Mouse (Mus musculus): ENCODE measurements at regions not wholly inside any gene's neighbourhood (a gene's known extent, or its start where the extent isn't known, plus 50 kb on each side); places are given as distances from the start of the nearest gene placed in this dataset.

DNA sequence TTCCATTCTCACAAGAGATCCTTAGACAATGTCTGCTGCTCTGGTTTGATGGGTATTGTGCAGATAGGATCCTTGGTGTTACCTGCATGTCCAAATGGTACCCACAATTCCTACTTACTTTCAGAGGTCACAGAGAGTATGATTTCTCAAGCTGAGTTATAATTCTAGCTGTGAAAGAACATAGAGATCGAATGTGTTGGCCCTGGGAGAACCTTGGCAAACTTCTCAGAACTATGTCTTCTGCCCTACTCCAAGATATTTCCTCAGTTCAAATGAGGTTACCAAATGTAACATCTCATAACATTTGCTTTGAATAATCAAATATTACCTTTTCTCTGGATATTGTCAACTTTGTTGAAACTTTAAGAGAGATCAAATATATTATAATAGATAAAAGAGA, 2230.8 kb downstream of the 9330182O14Rik start:
- no peak for DNase-seq (ENCODE audit: low spot score in 2 of 2)
- H3K4me3 ChIP-seq = no peak overlapping the region
- H3K27ac ChIP-seq = no peak overlapping the region
- no peak for TF ChIP-seq CTCF (conservative IDR thresholded peaks at IDR 0.05)

DNA sequence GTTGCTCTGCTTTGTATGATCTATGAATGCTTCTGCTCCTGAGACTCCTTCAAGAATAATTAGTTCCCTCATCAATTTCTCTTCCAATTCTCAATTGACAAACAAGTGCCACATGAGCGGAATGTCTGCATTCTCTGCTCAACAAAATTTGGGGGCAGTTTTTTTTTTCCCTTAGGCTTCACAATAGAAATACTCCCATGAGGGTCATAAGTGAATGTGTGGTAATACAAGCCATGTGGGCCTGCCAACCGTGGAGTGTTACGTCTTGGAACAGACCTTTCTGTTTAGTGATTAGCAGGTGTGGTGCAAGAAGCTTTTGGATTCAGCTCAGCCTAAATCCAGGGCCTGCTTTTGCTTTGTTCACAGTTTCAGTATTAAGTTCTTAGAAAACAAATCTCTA, 2232.6 kb downstream of the 9330182O14Rik start:
- no peak overlapping the region for H3K4me3 ChIP-seq
- DNase-seq (ENCODE audit: low spot score in 2 of 2) = no peak

DNA sequence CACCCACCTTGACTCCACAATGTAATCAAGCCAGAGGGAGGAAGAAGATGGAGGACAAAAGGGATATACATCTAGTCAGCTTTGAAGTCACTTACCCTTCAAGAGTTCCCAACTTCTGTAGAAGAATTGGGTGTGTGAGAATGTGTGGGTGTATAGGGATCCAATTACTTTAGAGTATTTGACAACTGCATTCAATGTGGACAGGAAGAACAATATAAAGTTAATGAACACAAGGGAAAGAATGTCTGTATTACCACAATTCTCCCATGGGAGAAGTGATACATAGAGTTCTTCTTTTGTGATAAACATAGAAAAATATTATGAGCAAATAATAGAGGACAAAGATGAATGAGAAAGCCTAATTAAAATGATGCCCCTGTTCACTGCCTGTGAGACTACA, 2235.4 kb downstream of the 9330182O14Rik start:
- Histone ChIP-seq H3K27ac (no peak overlapping the region), H3K4me3 (no peak overlapping the region)
- DNase-seq (ENCODE audit: low spot score in 2 of 2) = no peak
- TF ChIP-seq CTCF (conservative IDR thresholded peaks at IDR 0.05) = no peak

More for the DNA sequence above, 2232.6 kb downstream of the 9330182O14Rik start:
- H3K27ac ChIP-seq = no peak overlapping the region
- TF ChIP-seq CTCF (conservative IDR thresholded peaks at IDR 0.05) = no peak

DNA sequence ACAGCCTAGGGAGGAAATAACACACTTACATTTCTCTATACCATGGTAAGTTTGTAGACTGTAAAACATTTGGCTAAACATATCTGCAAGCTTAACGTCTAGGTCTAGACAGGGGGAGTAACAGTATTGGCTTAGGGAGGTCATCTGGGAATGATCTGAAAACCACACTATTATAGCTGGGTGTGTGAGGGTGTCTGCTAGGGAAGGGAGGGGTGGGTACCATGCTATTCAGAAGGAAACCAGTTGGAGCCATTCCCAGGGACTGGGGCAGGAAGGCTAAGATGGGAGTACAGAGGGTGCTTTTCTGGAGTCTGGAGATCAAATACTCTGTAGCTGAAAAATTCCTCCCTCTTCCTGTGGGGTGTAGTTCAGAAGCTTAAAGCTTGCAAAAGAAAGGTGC, 2235.9 kb downstream of the 9330182O14Rik start:
- H3K4me3 ChIP-seq = no peak overlapping the region
- no peak for DNase-seq (ENCODE audit: low spot score in 2 of 2)
- no peak overlapping the region for H3K27ac ChIP-seq
- no peak for TF ChIP-seq CTCF (conservative IDR thresholded peaks at IDR 0.05)

DNA sequence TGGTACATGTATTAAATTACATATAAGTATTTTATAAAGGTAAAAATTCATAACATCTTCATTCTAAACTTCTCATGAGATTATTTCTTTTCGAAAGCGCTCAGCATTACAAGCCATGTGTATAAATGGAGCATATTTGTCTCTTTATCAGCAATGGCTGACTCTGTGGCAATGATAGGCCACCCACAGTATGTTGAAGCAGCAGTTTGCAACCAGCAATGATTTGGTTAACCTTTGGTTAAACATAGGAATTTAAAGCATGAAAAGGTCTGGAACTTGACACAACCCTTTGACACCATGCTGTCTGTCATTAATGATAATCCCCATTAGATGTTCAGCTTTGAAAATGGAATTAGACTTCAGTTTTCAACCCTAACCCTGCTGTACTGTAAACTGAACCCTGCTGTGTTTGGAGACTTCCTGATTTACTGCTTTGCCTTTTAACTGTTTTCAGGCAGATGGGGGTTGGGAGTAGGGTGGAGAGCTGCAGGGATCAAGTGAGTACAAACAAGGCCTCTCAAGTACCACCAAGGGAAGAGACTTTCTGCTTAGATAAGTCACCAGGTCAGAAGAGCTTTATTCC, 2238.6 kb downstream of the 9330182O14Rik start:
- no peak for TF ChIP-seq CTCF (conservative IDR thresholded peaks at IDR 0.05)
- no peak for DNase-seq (ENCODE audit: low spot score in 2 of 2)
- Histone ChIP-seq H3K4me3 (no peak overlapping the region), H3K27ac (no peak overlapping the region)
